11 mouse cellular contexts compared by ENCODE assay signal in genomic region chr15:82901306-82901705, GRCm38 (mm10).
DNase-seq lines count a peak whose midpoint lies in the region; ATAC-seq and TF ChIP-seq lines count a peak whose summit lies in the region.
"Had no signal": no experiment of that assay in that cellular context is flagged by ENCODE, and none has a peak within 500 bp of the region (broad histone marks: within the 10 kb centered on the region; RNA-seq: fewer than 3 reads in every experiment).

No protein-coding gene starts in this region.

- peaks cover 48% of the 10 kb centered on the region for H3K4me1 ChIP-seq in heart, embryonic 12.5 days (replicated peaks)
- peaks cover 31% of the 10 kb centered on the region for H3K4me1 ChIP-seq in heart, embryonic 11.5 days (ENCODE audit: control insufficient read depth, insufficient read depth, low read length)
- peaks cover 27% of the 10 kb centered on the region for H3K4me1 ChIP-seq in hindbrain, postnatal 0 days (ENCODE audit: insufficient read depth, low read length)

- H3K27ac ChIP-seq in heart, embryonic 12.5 days (ENCODE audit: poor library complexity, severe bottlenecking), result no peak overlapping the region
- H3K27ac ChIP-seq in heart, embryonic 11.5 days (ENCODE audit: low read depth, low read length), result no peak overlapping the region
- H3K27ac ChIP-seq in hindbrain, postnatal 0 days, result no peak overlapping the region
- H3K27ac ChIP-seq: left cerebral cortex, adult 2 months had no signal

- no peaks in the 10 kb centered on the region; the same call in 1 of the 2 replicates for H3K27me3 ChIP-seq in heart, embryonic 12.5 days (replicated peaks)
- H3K27me3 ChIP-seq in heart, embryonic 11.5 days (ENCODE audit: control insufficient read depth, insufficient read depth, low read length), result no peaks in the 10 kb centered on the region
- H3K27me3 ChIP-seq in hindbrain, postnatal 0 days (ENCODE audit: insufficient read depth, low read length), result no peaks in the 10 kb centered on the region

- H3K9me3 ChIP-seq in heart, embryonic 12.5 days (replicated peaks), result no peaks in the 10 kb centered on the region
- H3K9me3 ChIP-seq in heart, embryonic 11.5 days (replicated peaks; ENCODE audit: control insufficient read depth, low read length), result no peaks in the 10 kb centered on the region
- no peaks in the 10 kb centered on the region for H3K9me3 ChIP-seq in hindbrain, postnatal 0 days (ENCODE audit: low read length)

- no peak overlapping the region for H3K4me3 ChIP-seq in heart, embryonic 12.5 days
- H3K4me3 ChIP-seq in heart, embryonic 11.5 days (ENCODE audit: low read depth, low read length), result no peak overlapping the region
- no peak overlapping the region for H3K4me3 ChIP-seq in hindbrain, postnatal 0 days (ENCODE audit: low read length)
- H3K4me3 ChIP-seq: erythroblast, embryonic 14.5 days; left cerebral cortex, adult 2 months had no signal

- H3K4me2 ChIP-seq in heart, embryonic 12.5 days, result no peak overlapping the region
- H3K4me2 ChIP-seq in heart, embryonic 11.5 days, result no peak overlapping the region
- no peak overlapping the region for H3K4me2 ChIP-seq in hindbrain, postnatal 0 days (ENCODE audit: low read depth, low read length)

- no peaks in the 10 kb centered on the region for H3K36me3 ChIP-seq in heart, embryonic 12.5 days
- H3K36me3 ChIP-seq in heart, embryonic 11.5 days (ENCODE audit: control insufficient read depth, insufficient read depth, low read length), result no peaks in the 10 kb centered on the region
- no peaks in the 10 kb centered on the region for H3K36me3 ChIP-seq in hindbrain, postnatal 0 days (ENCODE audit: insufficient read depth, low read length)

- 19% methylated on average over 6 of the region's 6 CpGs for WGBS in heart, embryonic 12.5 days
- WGBS in heart, embryonic 11.5 days (ENCODE audit: insufficient replicate concordance), result 25% methylated on average over 6 of the region's 6 CpGs
- WGBS in hindbrain, postnatal 0 days, result 16% methylated on average over 6 of the region's 6 CpGs

- no peak for TF ChIP-seq CTCF in hindbrain, postnatal 0 days (IDR thresholded peaks at IDR 0.05; ENCODE audit: low read depth)

- ATAC-seq in heart, embryonic 12.5 days (ENCODE audit: insufficient number of reproducible peaks, low FRiP score), result no peak
- ATAC-seq in heart, embryonic 11.5 days (replicated peaks; ENCODE audit: insufficient number of reproducible peaks, low FRiP score, low TSS enrichment), result no peak
- no peak for ATAC-seq in hindbrain, postnatal 0 days

- peak; percentile 45 for DNase-seq in ovary, adult 18-20 months (ENCODE audit: low spot score)
- DNase-seq in ovary, postnatal 36 days (ENCODE audit: low spot score), result no peak
- DNase-seq in hindbrain, postnatal 0 days (ENCODE audit: low spot score), result peak; percentile 50
- no peak for DNase-seq in thymus, postnatal 0 days (ENCODE audit: low spot score)
- DNase-seq in thymus, postnatal 36 days, result no peak
- no peak for DNase-seq in thymus, adult 18-20 months
- DNase-seq: spleen, adult 18-20 months had no signal

- 0 out of 2 replicates have a peak overlapping the region, but pooled peaks have one; percentile 15 for H3K9ac ChIP-seq in heart, embryonic 12.5 days
- H3K9ac ChIP-seq in heart, embryonic 11.5 days (ENCODE audit: low read depth, low read length), result no peak overlapping the region
- no peak overlapping the region for H3K9ac ChIP-seq in hindbrain, postnatal 0 days (replicated peaks; ENCODE audit: low read length)

Comparison
In these comparisons a context has a peak if more than half of its experiments do, and no peak if none do; other contexts are left out.
1. DNase-seq: peak in ovary, adult 18-20 months (single experiment) and hindbrain, postnatal 0 days (single experiment); none in ovary, postnatal 36 days (single experiment), thymus, postnatal 0 days (single experiment), thymus, postnatal 36 days (0 of 2) and thymus, adult 18-20 months (0 of 2).